Mouse (Mus musculus): Measurements from ENCODE around the gene Tspan5. TPM values are rescaled to one million over a fixed set of nuclear protein-coding genes. Genes with fewer than 3 reads are reported as not detected.

Tspan5 gene
- polyA plus RNA-seq, 1 experiment from 2014 or later: 101 TPM

DNA sequence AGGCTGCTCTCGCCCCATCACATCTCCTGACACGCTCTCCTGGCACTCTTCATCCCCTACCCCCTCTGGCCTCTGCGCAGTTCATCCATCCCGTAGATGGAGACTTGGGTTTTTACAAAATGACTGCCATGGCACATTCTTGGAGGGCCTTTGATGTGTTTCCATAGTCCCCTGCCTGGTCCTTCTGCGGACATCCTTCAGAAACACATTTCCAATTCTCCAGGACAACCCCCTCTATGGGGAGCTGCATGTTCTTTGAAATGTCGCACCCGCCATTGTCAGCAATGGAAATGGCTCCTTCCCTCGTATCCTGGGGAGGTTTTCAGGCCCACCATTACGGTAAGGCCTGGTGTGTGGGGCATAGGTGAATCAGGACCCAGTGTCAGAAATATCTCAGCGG is 134.4 kb downstream of the Tspan5 start:
- no peak for ATAC-seq (ENCODE audit: low read depth)
- peaks cover 20% of the 10 kb centered on the region for H3K36me3 ChIP-seq
- H3K9me3 ChIP-seq: no peaks in the 10 kb centered on the region
- WGBS: 79% methylated on average over 10 of the region's 10 CpGs
- no peak overlapping the region for H3K4me2 ChIP-seq
- no peaks in the 10 kb centered on the region for H3K27me3 ChIP-seq
- 0 out of 2 replicates have a peak overlapping the region, but pooled peaks have one; percentile 42 for H3K27ac ChIP-seq (replicated peaks)
- H3K4me1 ChIP-seq (replicated peaks): peaks cover 22% of the 10 kb centered on the region
- no peak overlapping the region for H3K4me3 ChIP-seq
- no peak overlapping the region for H3K9ac ChIP-seq

DNA sequence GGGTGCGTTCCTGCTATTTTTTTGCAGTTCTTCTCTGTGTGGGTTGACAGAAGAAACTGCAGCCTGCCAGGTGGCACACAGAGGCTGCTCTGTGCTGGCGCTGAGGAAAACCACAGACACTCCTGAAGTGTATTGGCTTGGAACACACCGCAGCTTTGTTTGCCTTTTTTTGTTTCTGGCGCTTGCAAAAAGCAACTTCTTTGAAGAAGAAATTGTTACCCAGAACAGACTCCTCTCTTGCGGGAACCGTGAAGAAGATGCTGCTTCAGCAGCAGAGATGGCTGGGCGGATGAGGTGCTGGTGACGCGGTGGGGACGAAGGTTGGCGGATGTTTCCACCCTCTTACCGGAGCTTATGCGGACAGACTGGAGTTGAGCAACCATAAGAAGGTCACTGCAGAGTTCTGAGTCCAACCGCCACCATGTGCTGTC is 135.0 kb downstream of the Tspan5 start:
- H3K27me3 ChIP-seq: no peaks in the 10 kb centered on the region
- H3K4me3 ChIP-seq: no peak overlapping the region
- H3K9me3 ChIP-seq: no peaks in the 10 kb centered on the region
- WGBS: 86% methylated on average over 14 of the region's 14 CpGs
- ATAC-seq (ENCODE audit: low read depth): no peak
- H3K4me2 ChIP-seq: no peak overlapping the region
- peak overlapping the region; percentile 42; the same call in 1 of the 2 replicates for H3K27ac ChIP-seq (replicated peaks)
- peaks cover 20% of the 10 kb centered on the region for H3K36me3 ChIP-seq
- no peak overlapping the region for H3K9ac ChIP-seq
- peaks cover 27% of the 10 kb centered on the region for H3K4me1 ChIP-seq (replicated peaks)

DNA sequence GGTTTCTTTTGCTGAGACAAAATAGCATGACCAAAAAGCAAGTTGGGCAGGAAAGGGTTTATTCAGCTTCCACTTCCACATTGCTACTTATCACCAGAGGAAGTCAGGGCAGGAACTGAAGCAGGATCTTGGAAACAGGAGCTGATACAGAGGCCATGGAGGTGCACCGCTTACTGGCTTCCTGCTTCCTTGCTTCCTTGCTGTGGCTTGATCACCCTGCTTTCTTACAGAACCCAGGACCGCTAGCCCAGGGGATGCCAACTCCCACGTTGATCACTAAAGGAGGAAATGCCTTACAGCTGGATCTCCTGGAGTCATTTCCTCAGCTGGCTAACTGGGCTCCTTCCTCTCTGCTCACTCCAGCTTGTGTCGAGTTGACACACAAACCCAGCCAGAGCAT is 135.7 kb downstream of the Tspan5 start:
- WGBS: 70% methylated on average over 4 of the region's 4 CpGs
- Histone ChIP-seq H3K9me3 (no peaks in the 10 kb centered on the region), H3K27ac (replicated peaks) (no peak overlapping the region), H3K4me1 (replicated peaks) (peaks cover 30% of the 10 kb centered on the region), H3K36me3 (peaks cover 20% of the 10 kb centered on the region), H3K9ac (no peak overlapping the region), H3K27me3 (no peaks in the 10 kb centered on the region), H3K4me2 (no peak overlapping the region), H3K4me3 (no peak overlapping the region)
- no peak for ATAC-seq (ENCODE audit: low read depth)

DNA sequence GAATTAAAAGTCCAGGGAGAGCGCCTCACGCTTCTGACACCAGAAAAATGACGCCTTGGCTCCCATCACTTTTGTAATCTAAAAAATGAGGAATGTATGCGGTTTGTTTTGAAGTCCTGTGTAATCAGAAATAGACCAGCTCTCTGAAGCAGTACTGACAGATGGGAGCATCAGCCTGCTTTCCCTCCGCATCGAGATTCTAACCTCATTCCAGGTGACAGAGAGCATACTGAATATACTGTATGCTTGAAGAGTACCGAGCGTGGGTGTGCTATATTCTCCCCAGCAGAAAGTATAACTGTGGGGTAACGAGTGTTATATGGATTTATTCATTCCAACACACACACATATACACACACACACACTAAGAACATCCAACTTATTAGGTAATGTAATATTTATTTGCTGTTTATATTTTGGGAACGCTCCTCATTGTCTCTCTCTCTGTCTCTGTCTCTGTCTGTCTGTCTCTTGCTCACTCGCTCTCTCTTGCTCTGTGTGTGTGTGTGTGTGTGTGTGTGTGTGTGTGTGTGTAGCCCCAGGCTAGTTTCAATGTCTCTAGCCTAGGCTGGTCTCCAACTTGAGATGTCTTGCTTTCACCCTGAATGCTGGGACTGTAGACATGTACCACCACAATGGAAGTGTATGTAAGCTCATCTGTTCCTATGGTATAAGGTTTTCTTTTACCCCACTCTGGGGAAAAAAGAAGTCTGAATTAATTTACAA is 139.2 kb downstream of the Tspan5 start:
- Histone ChIP-seq H3K4me2 (no peak overlapping the region), H3K4me3 (no peak overlapping the region), H3K4me1 (replicated peaks) (peaks cover 26% of the 10 kb centered on the region), H3K36me3 (peaks cover 12% of the 10 kb centered on the region; the same call in 1 of the 2 replicates), H3K27ac (replicated peaks) (no peak overlapping the region), H3K9ac (no peak overlapping the region), H3K9me3 (no peaks in the 10 kb centered on the region), H3K27me3 (no peaks in the 10 kb centered on the region)
- no peak for ATAC-seq (ENCODE audit: low read depth)
- WGBS: 91% methylated on average over 11 of the region's 11 CpGs

DNA sequence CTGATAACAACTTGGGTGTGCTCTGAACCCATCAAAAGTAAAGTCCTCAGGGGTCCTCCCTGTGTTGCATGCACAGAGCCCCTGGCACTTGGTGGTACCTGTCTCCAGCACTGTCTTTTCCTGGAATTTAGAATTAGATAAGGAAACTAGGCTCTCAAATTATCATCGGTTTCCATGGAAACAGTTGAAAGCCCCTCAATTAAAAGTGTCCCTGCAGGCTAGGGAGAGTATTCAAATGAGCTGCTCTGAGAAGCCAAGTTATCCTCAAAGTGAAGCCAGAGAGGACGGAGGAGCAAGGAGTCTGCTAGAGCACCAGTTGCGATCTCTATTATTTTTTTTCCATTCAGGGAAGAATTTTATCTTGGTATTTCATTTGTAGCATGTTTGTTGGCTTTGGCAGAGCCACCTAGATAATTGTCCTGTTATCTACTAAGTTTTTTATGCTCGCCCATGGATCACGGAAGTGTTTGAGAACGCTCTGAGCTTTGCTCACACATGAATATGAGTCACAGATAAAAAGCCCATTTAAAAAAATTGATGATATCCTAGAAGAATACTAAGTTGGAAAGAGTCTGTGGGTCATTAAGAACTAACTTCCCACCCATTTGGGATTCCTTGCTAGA is 139.8 kb downstream of the Tspan5 start:
- no peak overlapping the region for H3K9ac ChIP-seq
- H3K4me3 ChIP-seq: no peak overlapping the region
- H3K9me3 ChIP-seq: no peaks in the 10 kb centered on the region
- H3K27ac ChIP-seq (replicated peaks): no peak overlapping the region
- H3K4me1 ChIP-seq (replicated peaks): peaks cover 20% of the 10 kb centered on the region
- WGBS: 70% methylated on average over 6 of the region's 6 CpGs
- H3K27me3 ChIP-seq: no peaks in the 10 kb centered on the region
- H3K4me2 ChIP-seq: no peak overlapping the region
- ATAC-seq (ENCODE audit: low read depth): no peak
- H3K36me3 ChIP-seq: peaks cover 16% of the 10 kb centered on the region; the same call in 1 of the 2 replicates

DNA sequence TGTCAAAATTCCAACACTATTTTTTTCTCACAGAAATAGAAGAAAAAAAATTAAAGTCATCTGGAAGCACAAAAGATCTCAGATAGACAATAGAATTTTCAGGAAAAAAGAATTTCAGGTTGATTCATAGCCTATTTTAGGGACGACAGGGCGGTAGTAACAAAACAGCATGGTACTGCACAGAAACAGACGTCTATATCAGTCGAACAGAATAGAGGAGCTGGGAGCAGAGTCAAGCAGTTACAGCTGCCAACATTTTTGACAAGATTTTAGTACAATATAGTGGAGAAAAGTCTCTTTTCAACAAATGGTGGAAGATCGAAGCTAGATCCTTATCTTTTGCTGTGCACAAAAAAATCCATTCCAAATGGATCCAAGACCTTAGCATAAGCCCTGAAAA is 144.1 kb downstream of the Tspan5 start:
- WGBS: 84% methylated on average over 5 of the region's 5 CpGs
- Histone ChIP-seq H3K4me3 (no peak overlapping the region), H3K27ac (replicated peaks) (no peak overlapping the region), H3K4me1 (replicated peaks) (peaks cover 27% of the 10 kb centered on the region), H3K9ac (no peak overlapping the region), H3K36me3 (peaks cover 13% of the 10 kb centered on the region; the same call in 1 of the 2 replicates), H3K9me3 (no peaks in the 10 kb centered on the region), H3K4me2 (no peak overlapping the region), H3K27me3 (no peaks in the 10 kb centered on the region)
- ATAC-seq (ENCODE audit: low read depth): no peak

DNA sequence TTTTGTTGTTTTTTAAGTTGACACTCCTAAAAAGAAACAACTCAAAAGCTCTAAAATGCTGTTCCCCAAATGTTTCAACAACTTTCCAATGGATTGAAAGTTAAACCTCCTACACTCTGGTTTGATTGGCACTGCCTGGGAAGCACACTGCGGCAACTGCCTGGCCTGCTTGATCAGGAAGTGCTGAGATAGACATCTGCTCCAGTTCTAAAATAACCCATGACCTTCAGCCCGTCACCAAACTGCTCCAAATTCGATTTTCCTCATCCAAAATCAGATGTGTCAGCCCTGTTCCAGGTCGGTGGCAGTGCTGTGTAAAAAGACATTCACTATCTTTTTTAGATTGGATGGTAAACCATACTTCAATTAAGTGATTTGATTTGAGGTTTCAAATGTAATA is 147.2 kb downstream of the Tspan5 start:
- H3K4me3 ChIP-seq: no peak overlapping the region
- peaks cover 29% of the 10 kb centered on the region for H3K4me1 ChIP-seq (replicated peaks)
- H3K4me2 ChIP-seq: no peak overlapping the region
- no peak overlapping the region for H3K9ac ChIP-seq
- H3K27ac ChIP-seq (replicated peaks): no peak overlapping the region
- peaks cover 13% of the 10 kb centered on the region; the same call in 1 of the 2 replicates for H3K36me3 ChIP-seq
- ATAC-seq (ENCODE audit: low read depth): no peak
- H3K27me3 ChIP-seq: no peaks in the 10 kb centered on the region
- WGBS: 68% methylated on average over 4 of the region's 4 CpGs
- H3K9me3 ChIP-seq: no peaks in the 10 kb centered on the region

DNA sequence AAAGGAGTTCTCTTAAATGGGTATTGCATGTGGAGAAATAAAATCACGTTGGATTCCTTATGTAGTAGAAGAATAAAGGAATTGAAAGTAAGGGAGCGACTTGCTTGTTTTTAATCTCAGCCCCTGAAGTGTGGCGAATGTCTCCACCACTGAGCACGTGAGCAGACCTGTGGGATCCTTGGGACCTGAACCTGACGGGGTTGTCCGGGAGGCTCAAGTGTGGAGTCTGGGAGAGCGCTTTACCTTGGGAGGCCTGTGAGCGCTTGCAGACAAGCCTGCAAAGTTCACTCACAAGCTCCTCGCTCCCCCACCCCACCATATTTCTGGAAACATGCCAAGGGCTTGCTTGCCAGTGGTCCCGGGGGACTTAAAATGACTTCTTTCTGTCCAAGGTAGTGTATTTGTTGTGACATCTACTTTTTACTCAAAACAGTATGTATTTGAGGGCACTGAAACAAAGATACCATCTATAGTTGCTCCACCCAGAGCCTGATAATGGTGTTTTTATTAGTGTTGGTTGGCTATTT is 147.8 kb downstream of the Tspan5 start:
- no peak overlapping the region for H3K9ac ChIP-seq
- ATAC-seq (ENCODE audit: low read depth): peak; percentile 42; the same call in 1 of the 2 replicates

DNA sequence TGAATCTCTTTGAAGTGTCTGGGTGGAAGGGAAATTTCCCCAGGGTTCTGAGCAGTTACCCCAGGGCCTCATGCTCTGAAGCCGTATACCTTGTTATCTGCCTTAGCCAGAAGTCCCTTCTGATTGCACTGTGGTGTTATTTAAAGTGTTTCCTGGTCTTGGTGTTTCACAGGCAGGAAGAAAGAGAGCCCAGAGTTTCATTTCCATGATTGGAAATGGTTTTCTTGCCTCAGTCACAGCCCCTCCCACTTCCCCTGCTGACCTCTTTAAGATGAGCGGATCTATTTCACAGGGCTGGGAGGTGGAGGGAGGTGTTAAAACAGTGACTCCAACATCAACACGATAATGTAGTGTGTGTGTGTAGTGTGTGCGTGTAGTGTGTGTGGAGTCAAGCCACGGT is 151.5 kb downstream of the Tspan5 start:
- Histone ChIP-seq H3K27me3 (no peaks in the 10 kb centered on the region), H3K9ac (no peak overlapping the region), H3K27ac (replicated peaks) (peak overlapping the region; percentile 50; the same call in 1 of the 2 replicates), H3K4me1 (replicated peaks) (peaks cover 29% of the 10 kb centered on the region), H3K36me3 (peaks cover 32% of the 10 kb centered on the region), H3K4me3 (no peak overlapping the region), H3K9me3 (no peaks in the 10 kb centered on the region), H3K4me2 (no peak overlapping the region)
- WGBS: 45% methylated on average over 5 of the region's 5 CpGs
- ATAC-seq (ENCODE audit: low read depth): 0 out of 2 replicates have a peak, but pooled peaks have one; percentile 47

More for the DNA sequence above, 147.8 kb downstream of the Tspan5 start:
- Histone ChIP-seq H3K4me1 (replicated peaks) (peaks cover 29% of the 10 kb centered on the region), H3K27ac (replicated peaks) (no peak overlapping the region), H3K27me3 (no peaks in the 10 kb centered on the region), H3K4me2 (no peak overlapping the region), H3K4me3 (no peak overlapping the region), H3K36me3 (peaks cover 10% of the 10 kb centered on the region; the same call in 1 of the 2 replicates), H3K9me3 (no peaks in the 10 kb centered on the region)
- 74% methylated on average over 10 of the region's 10 CpGs for WGBS

DNA sequence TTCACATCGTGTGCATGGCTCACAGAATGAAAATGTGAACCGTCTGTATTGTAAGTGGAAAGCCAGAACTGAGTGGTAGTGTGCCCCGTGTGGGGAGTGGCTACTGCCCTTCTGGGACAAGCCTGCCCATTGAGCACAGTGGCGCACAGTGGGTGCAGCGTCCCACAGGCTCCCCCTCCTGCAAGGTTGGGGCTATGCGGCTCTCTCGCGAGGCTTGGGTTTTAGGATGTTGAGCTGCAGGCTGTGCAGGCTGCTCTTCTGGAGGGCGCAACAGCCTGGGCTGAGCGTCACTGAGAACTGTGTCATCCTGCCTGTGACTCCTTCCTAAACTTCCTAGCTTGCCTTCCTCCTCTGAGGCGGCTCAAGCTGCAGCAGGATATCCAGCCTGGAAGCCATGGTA is 155.5 kb downstream of the Tspan5 start:
- no peak overlapping the region for H3K9ac ChIP-seq
- H3K36me3 ChIP-seq: peaks cover 68% of the 10 kb centered on the region
- no peak overlapping the region for H3K4me2 ChIP-seq
- H3K4me1 ChIP-seq (replicated peaks): peaks cover 14% of the 10 kb centered on the region; the same call in 1 of the 2 replicates
- WGBS: 92% methylated on average over 11 of the region's 11 CpGs
- H3K4me3 ChIP-seq: no peak overlapping the region
- H3K9me3 ChIP-seq: 0 out of 2 replicates have a peak, but pooled peaks cover 2% of the 10 kb centered on the region
- no peak overlapping the region for H3K27ac ChIP-seq (replicated peaks)
- no peak for ATAC-seq (ENCODE audit: low read depth)
- no peaks in the 10 kb centered on the region for H3K27me3 ChIP-seq

DNA sequence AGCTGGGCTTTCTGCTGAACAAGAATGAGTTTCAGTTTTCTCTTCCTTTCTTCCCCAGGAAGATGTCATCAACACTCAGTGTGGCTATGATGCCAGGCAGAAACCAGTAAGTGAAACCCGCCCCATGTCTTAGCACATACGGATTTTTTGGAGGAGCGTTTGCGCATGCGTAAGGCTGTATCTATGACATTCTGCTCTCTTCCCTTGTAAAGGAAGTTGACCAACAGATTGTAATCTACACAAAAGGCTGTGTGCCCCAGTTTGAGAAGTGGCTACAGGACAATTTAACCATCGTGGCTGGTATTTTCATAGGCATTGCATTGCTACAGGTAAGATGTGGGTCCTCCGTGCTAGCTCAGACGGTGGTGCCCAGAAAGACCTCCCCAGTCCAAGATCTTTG is 156.1 kb downstream of the Tspan5 start:
- no peak for ATAC-seq (ENCODE audit: low read depth)
- Histone ChIP-seq H3K4me2 (no peak overlapping the region), H3K4me1 (replicated peaks) (peaks cover 9% of the 10 kb centered on the region; the same call in 1 of the 2 replicates), H3K27me3 (no peaks in the 10 kb centered on the region), H3K36me3 (peaks cover 73% of the 10 kb centered on the region), H3K27ac (replicated peaks) (no peak overlapping the region), H3K9me3 (0 out of 2 replicates have a peak, but pooled peaks cover 2% of the 10 kb centered on the region), H3K4me3 (no peak overlapping the region), H3K9ac (no peak overlapping the region)
- 97% methylated on average over 8 of the region's 8 CpGs for WGBS

DNA sequence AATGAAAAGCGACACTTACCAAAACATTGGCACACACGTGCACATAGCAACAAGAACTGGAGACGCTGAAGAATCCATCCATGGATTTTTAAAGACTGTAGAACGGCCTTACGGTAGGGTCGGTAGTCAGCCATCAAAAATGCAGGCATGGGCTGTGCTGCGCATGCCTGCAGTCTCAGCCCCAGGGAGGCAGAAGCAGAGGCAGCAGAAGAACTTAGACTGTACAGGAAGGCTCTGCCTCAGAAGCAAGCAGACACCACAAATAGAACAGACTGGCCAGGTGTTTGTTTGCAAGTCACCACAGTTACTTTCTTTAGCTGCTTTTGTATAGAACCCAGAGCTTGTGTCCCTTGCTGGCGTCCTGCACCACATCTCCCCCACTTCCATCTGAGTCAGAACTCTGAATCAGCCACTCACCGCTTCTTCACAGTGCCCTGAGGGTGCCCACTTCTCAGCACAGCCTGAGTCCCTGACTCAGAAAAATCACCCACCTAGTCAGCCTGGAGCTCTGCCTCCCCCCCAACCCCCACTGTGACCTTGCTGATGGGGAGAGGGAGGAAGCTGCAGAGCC is 158.7 kb downstream of the Tspan5 start:
- Histone ChIP-seq H3K9me3 (0 out of 2 replicates have a peak, but pooled peaks cover 2% of the 10 kb centered on the region), H3K27me3 (no peaks in the 10 kb centered on the region), H3K4me2 (no peak overlapping the region), H3K27ac (replicated peaks) (no peak overlapping the region), H3K4me3 (no peak overlapping the region), H3K36me3 (peaks cover 74% of the 10 kb centered on the region), H3K9ac (no peak overlapping the region), H3K4me1 (replicated peaks) (peaks cover 3% of the 10 kb centered on the region)
- ATAC-seq (ENCODE audit: low read depth): no peak
- 93% methylated on average over 9 of the region's 9 CpGs for WGBS

Measured in neural tube, embryonic 13.5 days (tissue).